Mouse (Mus musculus) intestine, embryonic 16.5 days (tissue): ENCODE data around the gene Insyn1. TPM values are rescaled to one million over a fixed set of nuclear protein-coding genes. Genes with fewer than 3 reads are reported as not detected.

Source experiments
- ATAC-seq: fragments of 200-750 bp; cut with Nextera tagmentation; 2 replicates; pipeline ENCODE4 v1.8.0; 2017; ENCODE audit warnings: moderate TSS enrichment, moderate library complexity
- H3K27ac ChIP-seq: fragments of 300-500 bp; sonication (generic); 2 replicates; pipeline ENCODE4 v1.5.1; 2014; ENCODE audit warnings: mild to moderate bottlenecking, low read length
- H3K27me3 ChIP-seq: fragments of 300-500 bp; sonication (generic); replicated peaks from 2 replicates; pipeline ENCODE4 v1.6.1; 2014; ENCODE audit warnings: low read length, control low read depth, mixed read lengths; ENCODE audit not compliant: control insufficient read depth, insufficient read depth
- H3K36me3 ChIP-seq: fragments of 300-500 bp; sonication (generic); 2 replicates; pipeline ENCODE4 v1.6.1; 2014; ENCODE audit warnings: low read length, control low read depth; ENCODE audit not compliant: control insufficient read depth, insufficient read depth
- H3K4me1 ChIP-seq: fragments of 300-500 bp; sonication (generic); 2 replicates; pipeline ENCODE4 v1.6.1; 2014; ENCODE audit warnings: low read length, control low read depth, mixed read lengths; ENCODE audit not compliant: control insufficient read depth, insufficient read depth
- H3K4me2 ChIP-seq: fragments of 300-500 bp; sonication (generic); 2 replicates; pipeline ENCODE4 v1.6.1; 2014; ENCODE audit warnings: low read depth, low read length, control low read depth
- H3K4me3 ChIP-seq: fragments of 300-500 bp; sonication (generic); 2 replicates; pipeline ENCODE4 v1.5.1; 2014; ENCODE audit warnings: mild to moderate bottlenecking, low read length
- H3K9ac ChIP-seq: fragments of 300-500 bp; sonication (generic); 2 replicates; pipeline ENCODE4 v1.6.1; 2014; ENCODE audit warnings: low read depth, low read length
- H3K9me3 ChIP-seq: fragments of 300-500 bp; sonication (generic); 2 replicates; pipeline ENCODE4 v1.6.1; 2016; ENCODE audit warnings: low read length, control low read depth; ENCODE audit not compliant: control insufficient read depth
- WGBS: fragments of 180-500 bp; shearing (Covaris S2); extraction: QIAGEN DNeasy Blood & Tissue Kit; methylation state at CpG from one replicate; pipeline ENCODE4 v1.1.7; 2014; 5-methylcytosine and 5-hydroxymethylcytosine counted together
- polyA plus RNA-seq: library from polyadenylated mRNA; unstranded; fragments of >200 nt; fragmentation: Nextera tagmentation; extraction: Ambion mirVana; gene quantifications from 2 replicates; pipeline ENCODE4 v1.2.1, GENCODE M21; 2015

Insyn1 gene
- polyA plus RNA-seq, 1 experiment from 2014 or later, result 0.35 TPM

GRCm38 (mm10) chr9:58525108-58525507, 36.7 kb downstream of the Insyn1 start:
- H3K36me3 ChIP-seq, result no peaks in the 10 kb centered on the region; the same call in 1 of the 2 replicates
- no peak overlapping the region for H3K4me2 ChIP-seq
- no peak for ATAC-seq
- H3K4me1 ChIP-seq, result peaks cover 5% of the 10 kb centered on the region
- no peak overlapping the region for H3K4me3 ChIP-seq
- H3K9me3 ChIP-seq, result no peaks in the 10 kb centered on the region
- no peaks in the 10 kb centered on the region for H3K27me3 ChIP-seq
- WGBS, result 90% methylated on average over 4 of the region's 4 CpGs
- H3K9ac ChIP-seq, result no peak overlapping the region
- no peak overlapping the region for H3K27ac ChIP-seq

- no peaks in the 10 kb centered on the region for H3K4me1 ChIP-seq
- H3K9me3 ChIP-seq, result no peaks in the 10 kb centered on the region
- ATAC-seq, result no peak
- H3K27me3 ChIP-seq, result no peaks in the 10 kb centered on the region
- no peak overlapping the region for H3K27ac ChIP-seq
- no peak overlapping the region for H3K9ac ChIP-seq
- no peaks in the 10 kb centered on the region; the same call in 1 of the 2 replicates for H3K36me3 ChIP-seq
- 62% methylated on average over 4 of the region's 4 CpGs for WGBS
- H3K4me3 ChIP-seq, result no peak overlapping the region
- no peak overlapping the region for H3K4me2 ChIP-seq
These were observed 39.4 kb downstream of the Insyn1 start for GRCm38 (mm10) chr9:58527841-58528240.

- no peak overlapping the region for H3K27ac ChIP-seq
- ATAC-seq, result no peak
- no peaks in the 10 kb centered on the region for H3K9me3 ChIP-seq
- no peak overlapping the region for H3K9ac ChIP-seq
- no peaks in the 10 kb centered on the region for H3K4me1 ChIP-seq
- H3K4me3 ChIP-seq, result no peak overlapping the region
- no peaks in the 10 kb centered on the region; the same call in 1 of the 2 replicates for H3K36me3 ChIP-seq
- 92% methylated on average over 13 of the region's 13 CpGs for WGBS
- H3K4me2 ChIP-seq, result no peak overlapping the region
- no peaks in the 10 kb centered on the region for H3K27me3 ChIP-seq
These were observed 42.0 kb downstream of the Insyn1 start for GRCm38 (mm10) chr9:58530407-58530806.

- ATAC-seq, result no peak
- Histone ChIP-seq H3K36me3 (no peaks in the 10 kb centered on the region; the same call in 1 of the 2 replicates), H3K4me3 (no peak overlapping the region), H3K9ac (no peak overlapping the region), H3K27ac (no peak overlapping the region), H3K4me1 (no peaks in the 10 kb centered on the region), H3K4me2 (no peak overlapping the region), H3K27me3 (no peaks in the 10 kb centered on the region), H3K9me3 (no peaks in the 10 kb centered on the region)
- WGBS, result 85% methylated on average over 4 of the region's 4 CpGs
These were observed 43.8 kb downstream of the Insyn1 start for GRCm38 (mm10) chr9:58532236-58532635.

- H3K27me3 ChIP-seq, result no peaks in the 10 kb centered on the region
- ATAC-seq, result no peak
- 92% methylated on average over 6 of the region's 6 CpGs for WGBS
- no peak overlapping the region for H3K9ac ChIP-seq
- H3K9me3 ChIP-seq, result no peaks in the 10 kb centered on the region
- no peaks in the 10 kb centered on the region for H3K4me1 ChIP-seq
- no peak overlapping the region for H3K4me2 ChIP-seq
- H3K36me3 ChIP-seq, result no peaks in the 10 kb centered on the region; the same call in 1 of the 2 replicates
- no peak overlapping the region for H3K27ac ChIP-seq
- H3K4me3 ChIP-seq, result no peak overlapping the region
These were observed 44.9 kb downstream of the Insyn1 start for GRCm38 (mm10) chr9:58533322-58533721.

GRCm38 (mm10) chr9:58534766-58535165, 46.4 kb downstream of the Insyn1 start:
- 47% methylated on average over 1 of the region's 1 CpGs for WGBS
- H3K27me3 ChIP-seq, result no peaks in the 10 kb centered on the region
- peaks cover 3% of the 10 kb centered on the region; the same call in 1 of the 2 replicates for H3K36me3 ChIP-seq
- H3K4me2 ChIP-seq, result no peak overlapping the region
- no peak overlapping the region for H3K9ac ChIP-seq
- no peak overlapping the region for H3K27ac ChIP-seq
- H3K9me3 ChIP-seq, result no peaks in the 10 kb centered on the region
- H3K4me1 ChIP-seq, result no peaks in the 10 kb centered on the region
- ATAC-seq, result no peak
- no peak overlapping the region for H3K4me3 ChIP-seq

GRCm38 (mm10) chr9:58535447-58536134, 47.2 kb downstream of the Insyn1 start:
- H3K9me3 ChIP-seq, result no peaks in the 10 kb centered on the region
- no peak overlapping the region for H3K27ac ChIP-seq
- H3K27me3 ChIP-seq, result no peaks in the 10 kb centered on the region
- no peak for ATAC-seq
- H3K4me1 ChIP-seq, result no peaks in the 10 kb centered on the region
- no peak overlapping the region for H3K4me2 ChIP-seq
- peaks cover 3% of the 10 kb centered on the region; the same call in 1 of the 2 replicates for H3K36me3 ChIP-seq
- 81% methylated on average over 20 of the region's 20 CpGs for WGBS
- no peak overlapping the region for H3K9ac ChIP-seq
- H3K4me3 ChIP-seq, result no peak overlapping the region

- peaks cover 3% of the 10 kb centered on the region; the same call in 1 of the 2 replicates for H3K36me3 ChIP-seq
- no peak overlapping the region for H3K27ac ChIP-seq
- H3K4me1 ChIP-seq, result peaks cover 9% of the 10 kb centered on the region
- ATAC-seq, result no peak
- H3K9me3 ChIP-seq, result no peaks in the 10 kb centered on the region
- H3K9ac ChIP-seq, result no peak overlapping the region
- H3K4me2 ChIP-seq, result no peak overlapping the region
- no peak overlapping the region for H3K4me3 ChIP-seq
- no peaks in the 10 kb centered on the region for H3K27me3 ChIP-seq
- WGBS, result 74% methylated on average over 3 of the region's 3 CpGs
These were observed 49.4 kb downstream of the Insyn1 start for GRCm38 (mm10) chr9:58537774-58538173.

GRCm38 (mm10) chr9:58539886-58540285, 51.5 kb downstream of the Insyn1 start:
- no peaks in the 10 kb centered on the region for H3K9me3 ChIP-seq
- H3K4me3 ChIP-seq, result no peak overlapping the region
- ATAC-seq, result 0 out of 2 replicates have a peak, but pooled peaks have one; percentile 21
- H3K27me3 ChIP-seq, result no peaks in the 10 kb centered on the region
- peaks cover 3% of the 10 kb centered on the region; the same call in 1 of the 2 replicates for H3K36me3 ChIP-seq
- WGBS, result 47% methylated on average over 5 of the region's 5 CpGs
- no peak overlapping the region for H3K9ac ChIP-seq
- peaks cover 9% of the 10 kb centered on the region for H3K4me1 ChIP-seq
- H3K4me2 ChIP-seq, result no peak overlapping the region
- H3K27ac ChIP-seq, result no peak overlapping the region
